Mouse (Mus musculus) cortical plate, adult 2 months (tissue): ENCODE measurements around the gene Lcmt1.

Experiments used
- CTCF ChIP-seq: fragments of 200-500 bp; IDR thresholded peaks from 2 replicates; pipeline ENCODE4 v1.5.1; 2011; ENCODE audit warnings: mild to moderate bottlenecking, control low read depth, low read length; ENCODE audit not compliant: insufficient read depth; ENCODE audit errors: extremely low read depth
- POLR2A ChIP-seq: fragments of 200-500 bp; IDR thresholded peaks from 2 replicates; pipeline ENCODE4 v1.6.1; 2011; ENCODE audit warnings: mild to moderate bottlenecking, low read length, control low read depth; ENCODE audit not compliant: insufficient read depth; ENCODE audit errors: extremely low read depth

GRCm38 (mm10) chr7:123326901-123327300, 42.7 kb upstream of the Lcmt1 start:
- TF ChIP-seq CTCF, result no peak
- TF ChIP-seq POLR2A, result no peak
